Mouse (Mus musculus) CD8-positive naive resting alpha-beta T cell, adult 57 days (primary cell): ENCODE measurements around the gene Ttc32. TPM values are rescaled to one million over a fixed set of nuclear protein-coding genes. Genes with fewer than 3 reads are reported as not detected.

Experiments
- total RNA-seq: library from RNA; stranded (reverse); gene quantifications from one replicate; pipeline ENCODE4 v1.2.4, GENCODE M21; 2023

Ttc32 gene
- total RNA-seq: 5.2 TPM

DNA sequence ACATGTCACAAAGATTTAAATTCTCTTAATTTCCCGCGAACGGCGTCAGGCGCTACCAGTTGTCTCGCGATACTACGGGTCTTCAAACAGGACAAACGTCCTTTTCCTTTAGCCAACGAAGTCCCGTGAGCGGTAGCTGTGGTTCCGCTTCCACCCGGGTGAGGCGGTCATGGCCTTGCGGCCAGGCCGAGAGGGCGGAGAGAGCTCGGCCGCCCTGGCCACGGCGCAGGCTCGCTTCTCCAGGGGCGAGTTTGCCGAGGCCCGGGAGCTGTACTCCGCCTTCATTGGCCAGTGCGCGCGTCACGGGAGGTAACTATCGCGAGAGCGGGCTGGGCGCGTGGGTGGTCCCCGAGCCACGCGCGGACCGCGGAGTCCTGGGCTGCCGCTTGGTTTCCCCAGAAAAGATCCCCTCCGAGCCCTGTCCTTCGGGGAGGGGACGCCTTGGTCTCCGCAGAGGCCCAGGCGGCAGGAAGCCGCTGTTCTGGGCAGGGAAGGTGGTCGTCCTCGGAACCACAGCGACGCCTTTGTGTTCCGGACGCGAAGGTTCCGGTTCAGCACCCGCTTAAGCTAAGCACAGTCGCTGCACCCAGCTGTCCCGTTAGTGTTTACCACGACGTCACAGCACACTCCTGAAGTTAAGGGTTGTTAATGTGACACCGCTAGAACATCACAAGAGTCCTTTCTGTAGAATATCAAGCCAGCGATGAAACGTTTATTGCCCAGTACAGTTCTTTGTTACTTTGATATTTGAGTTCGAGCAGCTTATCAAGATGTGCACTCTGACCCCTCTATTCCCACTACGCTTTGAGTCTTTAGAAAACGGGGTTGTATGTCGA is at the start of gene Ttc32:
Ttc32 (plus strand) TSS at position 110 of the 836 bp plus-strand sequence.

Other genes starting within 250 kb of the Ttc32 start
- 76.5 TPM for gene Laptm4a, start 108.3 kb upstream of the Ttc32 start, total RNA-seq
- not detected for gene Matn3, start 82.1 kb upstream of the Ttc32 start, total RNA-seq
- gene Wdr35, start 56.1 kb upstream of the Ttc32 start, total RNA-seq: 1.0 TPM